Mouse (Mus musculus): ENCODE measurements around the gene Acsm3.
"Not testable (repeated sequence)": the region's sequence is repeated elsewhere in the genome, so short reads cannot be mapped to it uniquely, and the experiment has no call there.

Acsm3 gene

GRCm38 (mm10) chr7:119760527-119760951 lies at the start of gene Acsm3:
Gene Acsm3, plus strand, starts transcription at chr7:119760923.
- DNase-seq (ENCODE audit: low read depth, low spot score) = no peak

GRCm38 (mm10) chr7:119714111-119714510 lies 46.6 kb upstream of the Acsm3 start:
- no peak for DNase-seq (ENCODE audit: low read depth, low spot score)

- peak; percentile 88 for DNase-seq (ENCODE audit: low read depth, low spot score)
Measured at GRCm38 (mm10) chr7:119720253-119720946, 40.3 kb upstream of the Acsm3 start, which contains the start of gene Thumpd1. Gene Thumpd1, minus strand, starts transcription at chr7:119720798.

DNA sequence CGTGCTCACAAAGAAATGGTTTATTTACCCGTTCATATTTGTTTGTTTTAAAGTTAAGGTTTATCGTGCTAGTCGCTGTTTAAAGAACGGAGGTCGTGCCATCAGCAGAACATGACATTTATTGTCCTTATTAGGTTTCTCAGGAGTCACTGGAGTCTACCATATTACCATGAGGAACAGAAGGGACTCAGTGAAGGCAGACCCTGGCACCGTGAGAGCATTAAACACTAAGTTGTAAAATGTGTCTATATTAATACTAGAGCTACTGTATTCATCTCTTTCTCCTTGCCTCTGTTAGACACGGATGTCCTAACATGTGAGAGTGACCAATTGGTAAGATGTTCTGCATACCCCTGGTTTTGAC lies 39.8 kb upstream of the Acsm3 start:
- DNase-seq (ENCODE audit: low read depth, low spot score) = no peak

DNA sequence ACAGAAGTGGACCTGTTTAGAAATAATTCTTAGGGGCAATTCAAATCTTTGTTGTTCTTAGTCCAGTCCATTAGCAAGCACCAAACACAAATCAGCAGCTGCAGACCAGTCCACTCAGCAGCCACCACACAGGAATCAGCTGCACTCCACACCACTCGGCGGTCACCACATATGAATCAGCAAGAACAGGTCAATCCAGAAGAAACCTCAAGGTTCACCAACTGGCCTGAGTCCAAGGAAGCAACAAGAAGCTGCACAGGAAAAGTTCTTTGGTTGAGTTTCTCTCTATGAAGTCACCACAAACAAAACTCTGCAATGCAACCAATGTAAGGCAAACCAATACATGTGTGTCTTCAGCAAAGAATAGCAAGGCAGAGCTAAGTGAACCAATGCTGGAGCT lies 33.1 kb upstream of the Acsm3 start:
- DNase-seq (ENCODE audit: low read depth, low spot score) = no peak

GRCm38 (mm10) chr7:119731262-119731661 lies 29.5 kb upstream of the Acsm3 start:
- not testable (repeated sequence) for DNase-seq (ENCODE audit: low read depth, low spot score)

DNA sequence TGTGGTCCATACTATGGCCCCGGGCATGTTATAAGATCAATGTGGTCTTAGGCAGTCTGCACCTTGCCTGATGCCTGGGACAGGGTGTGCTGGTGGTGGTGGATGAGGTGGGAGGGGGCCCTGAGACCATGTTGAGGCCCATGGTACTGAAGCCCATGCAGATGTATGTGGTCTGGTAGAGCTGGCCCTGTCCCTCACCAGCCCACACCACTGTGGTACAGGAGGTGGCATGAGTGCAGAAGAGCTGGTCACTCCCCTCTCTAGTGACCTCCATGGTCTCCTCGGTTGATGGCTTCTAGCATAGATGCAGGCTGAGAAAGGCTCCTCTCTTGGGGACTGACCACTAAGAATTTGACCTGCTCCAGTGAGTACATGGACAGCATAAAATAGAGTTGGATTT lies 21.8 kb upstream of the Acsm3 start:
- no peak for DNase-seq (ENCODE audit: low read depth, low spot score)

DNA sequence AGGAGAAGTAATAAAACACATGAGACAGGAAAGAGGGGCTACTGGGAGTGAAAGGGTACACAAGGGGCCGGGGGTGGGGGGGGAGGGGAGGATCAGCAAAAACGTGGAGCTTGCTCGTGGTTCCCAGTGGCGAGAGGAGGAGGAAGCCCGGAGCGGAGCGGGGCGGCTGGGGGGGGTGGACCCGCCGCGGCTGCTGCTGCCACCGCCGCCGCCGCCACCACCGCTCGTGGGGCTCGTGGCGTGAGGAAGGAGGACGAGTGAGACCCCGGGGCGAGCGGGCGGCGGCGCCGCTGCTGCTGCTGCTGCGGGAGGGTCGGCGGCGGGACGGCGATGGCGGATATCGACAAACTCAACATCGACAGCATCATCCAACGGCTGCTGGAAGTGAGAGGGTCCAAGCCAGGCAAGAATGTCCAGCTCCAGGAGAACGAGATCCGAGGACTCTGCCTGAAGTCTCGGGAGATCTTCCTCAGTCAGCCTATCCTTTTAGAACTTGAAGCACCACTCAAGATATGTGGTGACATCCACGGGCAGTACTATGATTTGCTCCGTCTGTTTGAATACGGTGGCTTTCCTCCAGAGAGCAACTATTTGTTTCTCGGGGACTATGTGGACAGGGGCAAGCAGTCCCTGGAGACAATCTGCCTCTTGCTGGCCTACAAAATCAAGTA lies 20.8 kb upstream of the Acsm3 start:
- not testable (repeated sequence) for DNase-seq (ENCODE audit: low read depth, low spot score)

- DNase-seq (ENCODE audit: low read depth, low spot score) = no peak
Measured at GRCm38 (mm10) chr7:119744321-119744720, 16.4 kb upstream of the Acsm3 start.

GRCm38 (mm10) chr7:119745869-119746268 lies 14.9 kb upstream of the Acsm3 start:
- DNase-seq (ENCODE audit: low read depth, low spot score) = no peak

DNA sequence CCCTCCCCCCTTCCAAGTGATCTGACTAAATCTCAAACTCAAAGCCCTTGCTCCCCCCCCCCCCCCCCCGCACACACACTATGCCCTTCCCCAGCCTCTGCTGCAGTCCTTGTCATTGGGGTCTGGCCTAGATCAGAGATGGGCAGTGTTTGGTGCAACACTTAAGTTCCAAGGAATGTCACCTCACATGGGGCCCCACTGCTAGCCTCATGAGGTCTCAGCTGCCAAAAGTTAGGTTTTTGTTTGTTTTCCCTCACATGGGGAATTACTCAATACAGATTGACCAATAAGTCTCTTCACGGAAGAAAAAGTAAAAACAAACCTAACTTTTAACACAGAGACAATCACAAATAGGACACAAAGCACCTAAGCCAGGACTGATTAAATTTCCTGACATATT lies 12.0 kb upstream of the Acsm3 start:
- DNase-seq (ENCODE audit: low read depth, low spot score) = no peak

DNA sequence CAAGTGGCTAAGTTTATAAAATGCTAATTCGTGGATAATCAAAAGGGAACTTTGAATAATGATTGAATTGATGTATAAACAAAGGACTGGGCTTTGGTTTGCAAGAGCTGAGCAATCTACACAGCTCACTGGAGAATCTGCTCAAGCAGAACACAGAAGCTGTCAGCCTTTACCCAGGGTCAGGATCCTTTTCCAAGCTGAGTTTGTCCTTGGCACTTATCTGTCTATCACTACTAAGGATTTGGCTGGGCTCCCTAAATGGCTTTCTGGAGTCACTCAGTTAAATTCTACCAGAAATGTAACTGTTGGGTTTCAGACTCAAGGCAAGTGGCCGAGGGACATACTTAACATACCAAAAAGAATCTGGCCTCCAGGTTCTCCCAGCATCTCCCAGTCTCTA lies 10.8 kb upstream of the Acsm3 start:
- DNase-seq (ENCODE audit: low read depth, low spot score) = no peak

- no peak for DNase-seq (ENCODE audit: low read depth, low spot score)
Measured at GRCm38 (mm10) chr7:119753696-119754095, 7.0 kb upstream of the Acsm3 start.

DNA sequence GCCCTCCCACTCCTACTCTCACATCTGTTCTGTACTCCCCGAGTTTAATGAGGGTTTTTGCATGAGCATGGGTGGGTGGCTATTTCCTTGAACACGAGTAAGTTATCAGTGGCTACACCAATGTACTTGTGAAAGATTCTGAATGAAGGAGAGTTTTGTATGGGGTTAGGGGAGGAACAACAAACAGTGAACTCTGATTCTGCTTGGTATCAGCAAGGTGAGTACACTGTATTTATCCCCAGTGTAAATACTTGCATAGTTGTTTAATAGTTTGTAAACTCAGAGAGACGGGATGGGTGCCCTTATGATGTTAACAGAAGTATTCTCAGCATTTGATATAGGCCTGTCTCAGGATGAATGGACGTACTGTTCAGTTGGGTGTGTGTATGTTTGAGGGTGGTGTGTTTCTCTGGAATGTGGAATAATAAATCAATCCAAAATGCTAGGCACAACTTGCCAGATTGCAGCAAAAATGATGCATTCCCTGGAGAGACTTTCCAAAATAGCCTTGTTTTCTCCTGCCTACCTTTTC lies 1.5 kb downstream of the Acsm3 start:
- no peak for DNase-seq (ENCODE audit: low read depth, low spot score)

DNA sequence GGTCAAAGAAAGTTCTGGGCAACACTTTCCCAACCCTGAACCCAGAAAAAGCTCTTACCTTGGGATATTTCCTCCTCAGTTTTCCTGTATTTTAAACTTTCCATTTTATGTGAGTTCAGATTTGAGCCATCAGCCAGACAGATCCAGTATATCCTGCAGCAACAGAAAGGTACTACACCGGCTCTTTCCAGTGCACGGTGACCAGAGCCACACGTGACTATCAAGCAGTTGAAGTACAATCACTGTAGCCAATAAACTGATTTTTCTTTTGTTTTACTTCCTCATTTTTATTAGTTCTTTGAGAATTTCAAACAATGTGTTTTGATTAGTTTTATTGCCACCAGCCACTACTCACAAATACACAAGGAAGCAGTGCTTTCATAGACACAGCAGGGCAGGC lies 3.7 kb downstream of the Acsm3 start:
- DNase-seq (ENCODE audit: low read depth, low spot score) = no peak

DNA sequence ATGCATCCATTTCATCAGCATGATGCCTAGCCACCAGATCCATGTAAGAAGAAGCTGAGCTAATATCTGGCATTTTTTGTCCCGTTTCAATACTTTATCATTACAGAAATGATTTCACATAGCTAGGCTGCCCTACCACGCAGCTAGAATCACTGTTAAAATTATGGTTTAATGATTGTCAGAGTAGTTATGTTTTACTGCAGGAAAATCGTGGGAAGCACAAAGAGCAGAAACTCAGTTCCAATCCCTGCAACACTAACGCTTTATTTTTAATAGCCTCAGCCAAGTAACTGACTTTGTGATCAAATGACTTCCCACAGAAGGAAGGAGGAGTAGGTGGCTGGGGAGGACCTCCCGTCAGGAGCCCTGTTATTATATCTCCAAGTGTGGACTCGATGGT lies 6.3 kb downstream of the Acsm3 start:
- DNase-seq (ENCODE audit: low read depth, low spot score) = no peak

- DNase-seq (ENCODE audit: low read depth, low spot score) = no peak
Measured at GRCm38 (mm10) chr7:119769895-119770294, 9.2 kb downstream of the Acsm3 start.

DNA sequence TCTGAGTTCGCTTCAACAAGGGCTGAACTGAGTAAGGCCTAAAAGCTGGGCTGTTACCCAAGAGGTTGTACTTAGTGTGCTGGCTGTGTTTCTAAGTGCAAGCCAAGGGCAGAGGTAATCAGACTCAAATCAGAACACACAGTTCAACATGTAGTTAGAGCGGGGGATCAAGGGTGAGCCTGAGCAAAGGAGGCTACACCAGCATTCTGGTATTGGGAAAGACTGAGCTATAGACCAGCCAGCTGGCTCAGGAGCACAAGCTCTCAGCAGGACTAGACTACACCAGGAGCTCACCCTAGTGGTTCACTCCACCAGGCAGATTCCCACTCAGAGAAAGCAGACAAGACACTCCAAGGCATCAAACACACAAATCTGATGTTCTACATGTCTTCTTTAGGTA lies 22.7 kb downstream of the Acsm3 start:
- DNase-seq (ENCODE audit: low read depth, low spot score) = peak; percentile 60

GRCm38 (mm10) chr7:119784908-119785307 lies 24.2 kb downstream of the Acsm3 start:
- DNase-seq (ENCODE audit: low read depth, low spot score) = no peak

GRCm38 (mm10) chr7:119789024-119789423 lies 28.3 kb downstream of the Acsm3 start:
- DNase-seq (ENCODE audit: low read depth, low spot score) = no peak

DNA sequence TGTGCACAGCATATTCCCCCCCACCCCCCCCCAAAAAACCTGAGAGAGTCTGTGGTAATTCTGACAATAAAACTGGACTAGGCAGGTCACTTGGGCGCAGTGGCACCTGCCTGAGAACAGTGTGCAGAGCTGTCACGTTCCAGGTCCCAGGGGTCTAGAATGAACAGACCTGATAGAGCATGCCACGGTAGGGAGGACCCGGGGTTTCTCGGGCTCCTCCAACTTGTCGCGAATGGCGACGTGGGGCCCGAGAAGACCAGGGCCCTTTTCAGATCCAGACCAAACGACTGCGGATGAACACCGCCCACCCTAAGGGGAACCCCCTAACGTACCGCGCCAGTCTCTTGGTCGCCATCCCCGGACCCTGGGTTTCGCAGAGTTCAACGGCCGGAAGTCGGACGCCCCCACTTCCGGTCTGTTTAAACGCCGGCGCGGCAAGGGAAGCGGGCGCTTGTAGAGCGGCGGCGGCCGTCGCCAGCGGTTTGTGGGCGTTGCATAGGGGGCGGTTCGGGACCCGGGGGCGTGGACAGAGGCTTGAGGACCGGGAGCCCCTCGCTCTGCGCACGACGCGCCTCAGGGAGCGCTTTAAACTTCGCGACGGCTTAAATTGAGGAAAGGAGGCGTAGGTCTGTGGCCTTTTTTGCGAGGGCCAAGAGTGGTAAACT lies 33.0 kb downstream of the Acsm3 start, which contains the start of the genes Rexo5 and Eri2:
Gene Rexo5 (plus strand): TSS at position 421 of the 665 bp plus-strand sequence.
Gene Eri2 (minus strand): TSS at position 473 of the 665 bp plus-strand sequence.
- peak; percentile 42 for DNase-seq (ENCODE audit: low read depth, low spot score)

- DNase-seq (ENCODE audit: low read depth, low spot score) = no peak
Measured at GRCm38 (mm10) chr7:119794251-119794638, 33.5 kb downstream of the Acsm3 start.

All from skeletal muscle tissue, adult 2 months (tissue).